ENCODE assay signal across 7 mouse cellular contexts in the genomic region with DNA sequence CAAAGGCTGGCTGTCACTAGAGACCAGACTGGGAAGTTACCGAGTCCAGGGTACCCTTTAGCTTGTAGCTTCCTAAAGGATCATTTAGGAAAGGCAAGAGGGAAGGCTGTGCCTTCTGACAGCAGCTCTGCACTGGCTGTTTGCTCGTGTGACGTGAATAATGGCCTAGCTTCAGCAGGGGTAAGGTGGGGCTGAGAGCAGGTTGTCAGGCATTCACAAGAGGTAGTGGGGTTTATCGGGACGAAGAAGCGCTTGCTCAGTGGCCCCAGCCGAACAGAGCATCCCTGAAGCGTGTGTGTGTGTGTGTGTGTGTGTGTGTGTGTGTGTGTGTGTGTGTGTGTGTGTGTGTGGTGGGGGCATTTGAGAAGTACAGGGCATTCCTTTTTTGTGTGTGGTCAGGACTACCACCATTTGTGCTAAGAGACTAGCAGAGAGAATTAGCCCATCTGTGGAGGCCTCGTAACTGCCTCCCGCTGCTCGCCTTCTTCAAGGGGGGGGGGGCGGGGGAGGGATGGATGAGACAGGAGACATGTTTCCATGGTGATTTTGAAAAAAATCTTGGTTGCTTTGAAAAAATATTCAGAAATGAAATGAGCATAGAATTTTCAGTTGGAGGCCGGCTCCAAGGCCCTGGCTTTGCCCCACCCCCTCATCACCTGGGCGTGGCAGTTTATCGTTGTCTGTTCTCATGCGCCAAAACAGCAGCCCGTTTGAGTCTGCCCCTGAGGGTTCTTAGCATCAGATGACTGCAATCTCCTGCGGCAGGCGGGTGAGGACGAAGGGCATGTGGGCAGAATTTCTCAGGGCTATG. TPM values are rescaled to one million over a fixed set of nuclear protein-coding genes. Genes with fewer than 3 reads are reported as not detected.
A peak's percentile ranks its signal among the peaks of the same experiment; 100 is the strongest.
DNase-seq lines count a peak whose midpoint lies in the region; ATAC-seq and TF ChIP-seq lines count a peak whose summit lies in the region.

No protein-coding gene starts in this region.

- no peak overlapping the region for H3K4me3 ChIP-seq in testis, adult 2 months (ENCODE audit: control insufficient read depth, low read depth, low read length)
- peak overlapping the region; percentile 13; the same call in 1 of the 2 replicates for H3K4me3 ChIP-seq in forebrain, embryonic 15.5 days
- H3K4me3 ChIP-seq in midbrain, embryonic 12.5 days: no peak overlapping the region

- no peaks in the 10 kb centered on the region for H3K27me3 ChIP-seq in testis, adult 2 months (ENCODE audit: control insufficient read depth, insufficient read depth, low read length)
- H3K27me3 ChIP-seq in forebrain, embryonic 15.5 days: no peaks in the 10 kb centered on the region
- no peaks in the 10 kb centered on the region for H3K27me3 ChIP-seq in midbrain, embryonic 12.5 days

- peak overlapping the region; percentile 30 for H3K4me2 ChIP-seq in forebrain, embryonic 15.5 days (replicated peaks)
- H3K4me2 ChIP-seq in midbrain, embryonic 12.5 days (replicated peaks): peak overlapping the region; percentile 21

- peak overlapping the region; percentile 71 for H3K27ac ChIP-seq in testis, adult 2 months (ENCODE audit: control insufficient read depth, insufficient read depth, low read depth, low read length)
- peak overlapping the region; percentile 77 for H3K27ac ChIP-seq in forebrain, embryonic 15.5 days (replicated peaks)
- H3K27ac ChIP-seq in midbrain, embryonic 12.5 days (replicated peaks): peak overlapping the region; percentile 25

- H3K36me3 ChIP-seq in testis, adult 2 months (ENCODE audit: control insufficient read depth, insufficient read depth, low read length): no peaks in the 10 kb centered on the region
- no peaks in the 10 kb centered on the region for H3K36me3 ChIP-seq in forebrain, embryonic 15.5 days
- H3K36me3 ChIP-seq in midbrain, embryonic 12.5 days: peaks cover 8% of the 10 kb centered on the region; the same call in 1 of the 2 replicates

- peaks cover 23% of the 10 kb centered on the region for H3K4me1 ChIP-seq in testis, adult 2 months (ENCODE audit: control insufficient read depth, insufficient read depth, low read length)
- H3K4me1 ChIP-seq in forebrain, embryonic 15.5 days: peaks cover 23% of the 10 kb centered on the region
- peaks cover 23% of the 10 kb centered on the region for H3K4me1 ChIP-seq in midbrain, embryonic 12.5 days

- ATAC-seq in forebrain, embryonic 15.5 days (replicated peaks): peak; percentile 66
- peak; percentile 69 for ATAC-seq in midbrain, embryonic 12.5 days (ENCODE audit: low FRiP score, low read depth)

- H3K9me3 ChIP-seq in forebrain, embryonic 15.5 days: no peaks in the 10 kb centered on the region
- no peaks in the 10 kb centered on the region for H3K9me3 ChIP-seq in midbrain, embryonic 12.5 days

- TF ChIP-seq CTCF in testis, adult 2 months (IDR thresholded peaks at IDR 0.05; ENCODE audit: control insufficient read depth, insufficient read depth, insufficient replicate concordance, low read depth, low read length): no peak

- no peak for DNase-seq in testis, postnatal 14 days (ENCODE audit: low spot score)
- DNase-seq in cerebellum, adult 8-10 months: peak; percentile 56
- DNase-seq in left cerebral cortex, adult 18-20 months (ENCODE audit: low spot score in 2 of 2): peak; percentile 61 to 70
- no peak for DNase-seq in B cell, adult 2 months

- WGBS in forebrain, embryonic 15.5 days: 32% methylated on average over 19 of the region's 20 CpGs
- 28% methylated on average over 20 of the region's 20 CpGs for WGBS in midbrain, embryonic 12.5 days

- H3K9ac ChIP-seq in forebrain, embryonic 15.5 days (replicated peaks): 0 out of 2 replicates have a peak overlapping the region, but pooled peaks have one; percentile 5
- no peak overlapping the region for H3K9ac ChIP-seq in midbrain, embryonic 12.5 days (replicated peaks)

- TF ChIP-seq POLR2A in testis, adult 2 months (IDR thresholded peaks at IDR 0.05; ENCODE audit: control insufficient read depth, low read depth, low read length): no peak

RNA-seq across cellular contexts. Expression of a gene that starts 57.7 kb away (rescaled TPM):
- 2.1 and 3.9 TPM in 2 replicates for polyA plus RNA-seq in testis, adult 2 months (2012; rRNA removed)
- polyA plus RNA-seq in forebrain, embryonic 15.5 days (2015; fragmentation: Nextera tagmentation; extraction: Ambion mirVana): 10.8 and 12.4 TPM in 2 replicates
- 10 to 100 TPM; 27.9 to 31.6 TPM for total RNA-seq in left cerebral cortex, adult 18-20 months (2021)
- polyA plus RNA-seq in midbrain, embryonic 12.5 days (2016; fragmentation: Nextera tagmentation; extraction: Ambion mirVana): 13.2 and 15.6 TPM in 2 replicates

RNA-seq across cellular contexts. Expression of a gene that starts 57.7 kb away (rescaled TPM):
- polyA plus RNA-seq in testis, adult 2 months (2012; rRNA removed): not detected in 2 replicates
- 0.42 and 0.57 TPM in 2 replicates for polyA plus RNA-seq in forebrain, embryonic 15.5 days (2015; fragmentation: Nextera tagmentation; extraction: Ambion mirVana)
- total RNA-seq in left cerebral cortex, adult 18-20 months (2021): not detected
- polyA plus RNA-seq in midbrain, embryonic 12.5 days (2016; fragmentation: Nextera tagmentation; extraction: Ambion mirVana): not detected in 2 replicates

RNA-seq across cellular contexts. Expression of a gene that starts 57.7 kb away (rescaled TPM):
- 19.2 and 22.9 TPM in 2 replicates for polyA plus RNA-seq in testis, adult 2 months (2012; rRNA removed)
- 142 and 153 TPM in 2 replicates for polyA plus RNA-seq in forebrain, embryonic 15.5 days (2015; fragmentation: Nextera tagmentation; extraction: Ambion mirVana)
- 10 to 100 TPM; 53.0 to 53.1 TPM for total RNA-seq in left cerebral cortex, adult 18-20 months (2021)
- 109 and 116 TPM in 2 replicates for polyA plus RNA-seq in midbrain, embryonic 12.5 days (2016; fragmentation: Nextera tagmentation; extraction: Ambion mirVana)

Comparison
In these comparisons a context has a peak if more than half of its experiments do, and no peak if none do; other contexts are left out.
1. H3K27ac ChIP-seq: peak in every context shown above with its lines; median percentile 77 in forebrain, embryonic 15.5 days; 71 in testis, adult 2 months; 25 in midbrain, embryonic 12.5 days.
2. DNase-seq: peak in cerebellum, adult 8-10 months (single experiment) and left cerebral cortex, adult 18-20 months (2 of 2); none in testis, postnatal 14 days (single experiment) and B cell, adult 2 months (0 of 2).